Mouse (Mus musculus) G1E-ER4 (cell line): Measurements from ENCODE around the gene Sfpq. TPM values are rescaled to one million over a fixed set of nuclear protein-coding genes. Genes with fewer than 3 reads are reported as not detected.

ENCODE experiments used
- GATA1 ChIP-seq: IDR thresholded peaks from one replicate; pipeline ENCODE4 v1.8.0; 2012; ENCODE audit warnings: low read length, inconsistent platforms
- polyA plus RNA-seq: library from polyadenylated mRNA; stranded (reverse); fragments of >175 nt; gene quantifications from 2 replicates; pipeline ENCODE4 v1.2.3, GENCODE M21; 2012

The Sfpq gene
- polyA plus RNA-seq = 333 and 439 TPM in 2 replicates

DNA sequence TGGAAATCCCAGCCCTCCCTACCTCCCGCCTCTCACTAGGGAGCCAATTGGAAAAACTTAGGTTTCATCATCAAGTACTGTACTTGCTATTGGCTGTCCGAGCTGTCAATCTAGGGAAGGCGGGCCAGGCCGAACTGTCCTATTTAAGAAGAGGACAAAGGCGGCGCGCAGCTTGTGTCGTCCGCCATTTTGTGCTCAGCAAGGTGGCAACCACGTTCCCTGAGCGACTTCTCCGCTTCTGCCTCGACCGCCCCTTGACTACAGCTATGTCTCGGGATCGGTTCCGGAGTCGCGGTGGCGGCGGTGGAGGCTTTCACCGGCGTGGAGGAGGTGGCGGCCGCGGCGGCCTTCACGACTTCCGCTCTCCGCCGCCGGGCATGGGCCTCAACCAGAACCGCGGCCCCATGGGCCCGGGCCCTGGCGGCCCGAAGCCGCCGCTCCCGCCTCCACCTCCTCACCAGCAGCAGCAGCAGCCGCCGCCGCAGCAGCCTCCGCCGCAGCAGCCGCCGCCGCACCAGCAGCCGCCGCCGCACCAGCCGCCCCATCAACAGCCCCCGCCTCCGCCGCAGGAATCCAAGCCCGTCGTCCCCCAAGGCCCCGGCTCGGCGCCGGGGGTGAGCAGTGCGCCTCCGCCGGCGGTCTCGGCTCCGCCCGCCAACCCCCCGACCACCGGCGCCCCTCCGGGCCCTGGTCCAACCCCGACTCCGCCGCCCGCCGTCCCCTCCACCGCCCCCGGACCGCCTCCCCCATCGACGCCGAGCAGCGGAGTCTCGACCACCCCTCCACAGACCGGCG, at the start of gene Sfpq:
Gene Sfpq, plus strand, starts transcription at position 174 of the 795 bp plus-strand sequence.
- TF ChIP-seq GATA1 = no peak

DNA sequence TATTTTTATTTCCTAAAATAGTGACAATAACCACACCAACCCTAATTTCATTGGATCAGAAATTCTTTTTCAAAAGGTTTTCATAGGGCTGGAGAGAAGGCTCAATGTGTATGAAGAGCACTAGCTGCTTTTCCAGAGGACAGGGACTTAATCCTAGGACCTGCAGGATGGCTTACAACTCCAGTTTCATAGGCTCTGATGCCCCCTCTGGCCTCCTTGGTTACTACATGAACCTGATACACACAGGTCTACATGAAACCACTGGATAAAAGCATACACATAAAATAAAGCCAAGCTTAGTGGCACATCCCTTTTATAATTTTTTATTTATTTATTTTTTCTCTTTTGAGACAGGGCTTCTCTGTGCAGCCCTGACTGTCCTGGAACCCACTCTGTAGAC, 43.7 kb upstream of the Sfpq start:
- no peak for TF ChIP-seq GATA1

DNA sequence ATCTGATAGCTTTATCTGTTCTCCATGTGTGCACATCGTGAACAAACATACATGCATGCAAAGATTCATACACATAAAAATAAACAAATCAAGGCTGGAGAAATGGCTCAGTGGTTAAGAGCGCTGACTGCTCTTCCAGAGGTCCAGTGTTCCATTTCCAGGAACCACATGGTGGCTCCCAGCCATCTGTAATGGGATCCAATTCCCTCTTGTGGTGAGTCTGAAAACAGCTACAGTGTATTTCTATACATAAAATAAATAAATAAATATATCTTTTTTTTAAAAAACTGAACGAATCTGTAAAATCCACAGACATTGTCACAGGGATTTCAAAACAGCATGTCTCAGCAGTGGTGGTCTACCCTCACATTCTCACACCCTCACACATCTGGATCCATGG, 42.4 kb upstream of the Sfpq start:
- no peak for TF ChIP-seq GATA1

DNA sequence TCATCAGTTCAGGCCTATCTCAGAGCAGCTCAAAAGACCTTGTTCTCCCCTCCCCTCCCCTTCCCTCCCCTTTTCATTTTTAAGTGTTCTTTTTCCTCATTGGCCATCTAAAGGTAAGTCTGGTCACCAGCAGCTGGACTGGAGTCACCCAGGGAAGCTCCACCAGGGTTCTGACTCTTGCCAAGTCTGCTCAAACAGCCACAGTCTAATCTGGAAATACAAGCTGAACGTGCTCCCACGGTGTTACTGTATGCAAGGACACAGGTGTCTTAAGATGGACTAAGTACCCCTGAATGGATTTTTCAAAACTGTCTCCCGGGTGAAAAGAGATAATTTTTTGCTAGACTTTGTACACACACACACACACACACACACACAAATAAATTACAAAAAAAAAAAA, 37.8 kb upstream of the Sfpq start:
- no peak for TF ChIP-seq GATA1

DNA sequence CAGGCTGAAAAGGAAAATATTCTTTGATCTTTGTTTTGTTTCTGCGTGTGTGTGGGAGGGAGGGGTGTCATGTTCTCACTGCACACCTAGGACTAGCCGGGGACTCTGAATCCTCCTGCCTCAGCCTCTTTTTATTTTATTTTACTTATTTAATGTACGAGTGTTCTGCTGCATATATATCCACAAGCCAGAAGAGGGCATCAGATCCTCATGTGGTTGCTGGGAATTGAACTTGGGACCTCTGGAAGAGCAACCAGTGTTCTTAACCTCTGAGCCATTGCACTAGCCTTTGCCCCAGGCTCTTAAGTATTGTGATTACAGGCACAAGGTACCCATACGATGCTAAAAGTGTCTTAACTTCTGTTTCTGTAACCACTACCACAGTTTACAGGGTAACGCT, 34.4 kb upstream of the Sfpq start:
- no peak for TF ChIP-seq GATA1

DNA sequence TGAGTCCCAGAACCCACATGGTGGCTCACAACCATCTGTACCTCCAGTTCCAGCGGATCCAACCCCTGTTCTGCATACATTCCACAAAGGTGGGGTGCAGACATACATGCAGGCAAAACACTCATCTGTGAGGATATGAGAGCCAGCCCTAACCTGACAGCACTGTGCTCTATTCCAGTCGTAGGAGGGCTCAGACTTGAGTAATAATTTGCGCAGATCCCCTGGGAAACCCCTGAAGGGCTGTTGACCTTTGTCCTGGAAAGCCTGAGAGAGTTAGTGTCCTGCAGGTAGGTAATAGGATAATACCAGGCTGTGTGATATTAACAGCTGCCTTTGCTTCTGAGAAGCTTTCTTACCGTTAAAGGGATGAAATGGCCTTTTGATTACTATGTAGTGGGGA, 32.6 kb upstream of the Sfpq start:
- TF ChIP-seq GATA1 = no peak

DNA sequence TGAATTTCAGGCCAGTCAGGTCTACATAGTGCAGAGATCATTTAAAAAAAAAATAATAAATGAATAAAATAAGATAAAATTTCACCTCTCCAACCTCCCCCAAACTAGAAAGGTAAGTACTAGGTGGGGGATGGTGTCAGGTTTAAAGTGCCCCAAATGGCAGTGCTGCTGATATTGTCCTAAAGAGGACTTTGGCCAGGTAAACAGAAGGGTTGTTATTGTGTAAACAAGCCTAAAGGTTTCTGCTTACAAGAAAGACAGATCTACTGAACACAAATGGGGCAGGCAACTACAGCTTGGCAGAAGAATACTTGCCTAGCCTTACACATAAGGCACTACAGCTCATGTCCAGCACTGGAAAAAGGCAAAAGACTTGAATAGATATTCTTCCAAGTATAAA, 30.6 kb upstream of the Sfpq start:
- no peak for TF ChIP-seq GATA1

DNA sequence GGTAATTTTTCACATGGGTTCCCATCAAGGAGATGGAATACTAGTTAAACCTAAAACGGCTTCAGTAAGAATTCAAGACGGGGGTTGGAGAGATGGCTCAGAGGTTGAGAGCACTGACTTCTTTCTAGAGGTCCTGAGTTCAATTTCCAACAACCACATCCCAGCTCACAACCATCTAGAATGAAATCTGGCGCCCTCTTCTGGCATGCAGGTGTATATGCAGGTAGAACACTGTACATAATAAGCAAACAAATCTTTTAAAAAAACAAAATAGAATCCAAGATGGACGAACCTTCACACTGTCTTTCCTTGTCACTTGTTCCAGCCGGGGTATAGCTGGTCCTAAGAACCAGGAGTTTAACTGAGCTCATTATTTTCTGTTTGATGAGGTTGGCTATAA, 28.8 kb upstream of the Sfpq start:
- no peak for TF ChIP-seq GATA1

DNA sequence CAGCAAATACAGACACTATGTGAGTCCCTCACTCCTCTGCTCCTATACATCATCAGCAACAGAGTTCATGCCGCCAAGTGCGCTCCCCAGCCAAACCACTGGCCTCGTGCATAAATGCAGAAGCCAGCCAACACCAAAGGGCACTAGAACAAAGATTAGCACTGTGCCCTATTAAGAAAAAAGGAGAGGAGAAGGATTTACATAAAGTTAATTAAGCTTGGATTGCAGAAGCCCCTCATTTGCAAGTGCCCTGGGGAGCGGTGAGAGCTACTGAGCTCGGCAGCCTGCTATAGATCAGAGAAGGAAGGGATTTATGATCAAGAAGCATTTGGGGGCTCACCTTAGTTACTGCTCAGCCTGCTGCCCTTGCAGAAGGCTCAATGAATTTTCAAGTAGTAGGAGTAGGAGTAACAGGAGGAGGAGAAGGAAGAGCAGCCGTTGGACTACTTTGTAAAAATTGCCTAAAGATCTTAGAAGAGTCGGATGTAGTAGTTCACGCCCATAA, 20.5 kb upstream of the Sfpq start:
- TF ChIP-seq GATA1 = no peak

DNA sequence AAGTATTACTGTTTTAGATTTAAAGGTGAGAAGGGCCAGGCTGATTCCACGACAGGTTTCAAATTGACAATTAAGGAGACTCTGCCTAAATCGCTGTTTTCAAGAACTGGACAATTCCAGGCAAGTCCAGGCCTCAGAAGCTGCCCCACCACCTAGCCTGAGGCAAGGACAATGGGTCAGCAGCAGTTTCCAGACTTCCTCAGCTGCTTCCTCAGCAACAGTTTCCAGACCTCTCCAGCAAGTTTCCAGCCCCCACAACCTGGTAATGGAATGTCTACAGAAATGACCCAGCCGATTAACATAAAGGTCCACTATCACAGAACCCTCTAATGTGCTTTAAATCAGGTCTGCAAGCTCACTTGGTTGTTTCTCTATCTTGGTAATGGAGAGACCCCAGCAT, 16.7 kb upstream of the Sfpq start:
- no peak for TF ChIP-seq GATA1

DNA sequence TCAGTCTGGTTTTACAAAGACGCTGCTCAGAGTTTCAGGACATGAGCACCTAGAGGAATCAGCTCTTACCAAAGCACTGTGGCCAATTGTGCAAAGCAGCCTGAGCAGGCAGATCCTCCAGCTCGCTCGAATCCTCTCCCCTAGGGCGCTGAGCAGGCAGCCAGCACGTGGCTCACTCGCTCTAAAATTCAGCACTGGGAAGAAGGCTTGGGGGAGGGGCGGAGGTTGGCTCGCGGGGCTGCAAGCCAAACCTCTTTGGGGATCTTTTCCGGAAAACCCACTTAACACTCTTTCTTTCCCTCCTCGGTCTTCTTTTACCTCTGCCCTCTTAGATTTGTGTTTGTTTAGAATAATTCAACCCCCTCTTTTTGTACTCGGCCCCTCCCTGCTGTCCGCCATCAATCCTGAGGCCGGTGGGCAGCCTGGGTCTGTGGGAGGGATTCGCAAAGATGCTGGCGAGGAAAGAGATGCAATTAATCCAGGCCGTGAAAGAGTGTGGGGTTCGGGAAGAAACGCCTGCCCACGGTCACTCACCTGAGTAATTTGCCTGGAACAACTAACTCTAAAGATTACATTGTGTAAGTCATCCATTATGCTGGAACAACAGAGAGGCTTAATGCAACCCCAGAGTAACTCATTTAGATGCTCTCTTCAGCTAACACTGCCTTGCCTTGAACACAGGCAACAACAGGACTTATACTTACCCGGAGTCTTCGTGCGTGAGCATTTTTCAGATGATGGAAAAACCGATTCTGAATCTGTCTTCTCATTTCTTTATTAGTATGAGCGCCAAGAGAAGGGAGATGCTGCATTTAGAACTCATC, 15.8 kb upstream of the Sfpq start:
- TF ChIP-seq GATA1 = no peak

DNA sequence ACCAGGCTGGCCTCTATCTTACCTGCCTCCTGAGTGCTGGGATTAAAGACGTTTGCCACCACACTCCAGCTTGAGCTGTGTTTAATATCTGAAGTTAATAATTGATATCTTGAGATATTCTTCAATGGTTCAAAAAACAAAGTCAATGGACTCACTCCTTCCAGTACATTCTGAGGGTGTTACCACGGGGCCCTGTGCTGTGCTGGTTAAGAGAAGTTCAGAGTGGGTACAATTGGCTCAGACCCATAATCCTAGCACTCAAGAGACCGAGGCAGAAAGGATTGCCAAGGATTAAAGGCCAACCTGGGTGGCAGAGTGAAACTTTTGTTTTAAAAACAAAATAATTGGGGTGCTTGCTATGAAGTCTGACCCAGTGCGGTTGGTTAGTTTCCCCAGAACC, 4.8 kb upstream of the Sfpq start:
- TF ChIP-seq GATA1 = no peak

DNA sequence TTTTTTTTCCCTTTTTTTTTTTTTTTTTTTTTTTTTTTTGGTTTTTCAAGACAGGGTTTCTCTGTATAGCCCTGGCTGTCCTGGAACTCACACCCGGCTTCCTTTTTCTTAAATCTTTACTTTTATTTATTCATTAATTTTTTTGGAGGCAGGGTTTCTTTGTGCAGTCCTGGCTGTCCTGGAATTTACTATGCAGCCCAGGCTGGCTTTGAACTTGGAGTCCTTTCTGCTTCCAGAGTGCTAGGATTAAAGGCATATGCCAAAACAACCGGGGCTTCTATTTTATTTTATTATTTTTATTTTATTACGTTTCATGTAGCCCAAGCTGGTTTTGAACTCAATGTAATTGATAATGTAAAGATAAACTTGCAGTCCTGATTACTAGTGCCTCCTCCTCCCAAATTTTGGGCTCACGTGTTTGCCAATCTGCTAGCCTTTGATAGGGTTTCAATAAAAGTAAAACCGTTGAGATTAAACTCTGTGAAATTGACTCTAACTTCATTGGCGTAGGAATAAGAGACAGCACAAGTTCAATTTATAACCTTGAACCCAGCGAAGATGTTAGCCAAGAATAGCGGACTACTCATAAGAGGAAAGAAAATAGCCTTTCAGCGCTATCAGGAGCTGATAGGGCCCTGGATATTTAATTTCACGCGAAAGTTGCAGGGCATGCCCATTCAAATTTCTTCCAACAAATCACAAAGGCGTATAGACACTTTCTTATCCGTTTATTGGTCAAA, 543 bp upstream of the Sfpq start:
- TF ChIP-seq GATA1 = peak; percentile 22

DNA sequence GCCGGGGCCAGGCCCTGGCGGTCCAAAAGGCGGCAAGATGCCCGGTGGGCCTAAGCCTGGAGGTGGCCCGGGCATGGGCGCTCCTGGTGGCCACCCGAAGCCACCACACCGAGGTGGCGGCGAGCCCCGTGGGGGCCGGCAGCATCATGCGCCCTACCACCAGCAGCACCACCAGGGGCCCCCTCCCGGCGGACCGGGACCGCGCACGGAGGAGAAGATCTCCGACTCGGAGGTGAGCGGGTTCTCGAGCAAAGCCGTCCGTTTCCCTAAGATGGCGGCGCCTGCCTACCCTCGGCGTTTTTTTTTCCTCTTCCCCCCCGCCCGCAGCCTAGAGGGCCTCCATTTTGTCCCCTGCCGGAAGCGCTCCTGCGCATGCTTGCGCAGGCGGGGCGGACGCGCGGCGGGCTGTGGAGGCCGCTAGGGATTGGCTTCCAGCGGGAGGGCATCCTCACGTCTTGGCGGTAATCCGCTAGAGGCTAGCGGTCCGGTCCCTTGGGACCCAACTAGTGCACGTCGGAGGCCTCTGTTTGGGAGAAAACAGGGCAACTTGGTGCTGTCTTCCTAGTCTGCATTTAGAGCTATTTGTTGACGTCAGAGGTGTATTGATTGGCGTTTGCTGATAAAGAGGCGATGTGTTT, 984 bp downstream of the Sfpq start:
- no peak for TF ChIP-seq GATA1

DNA sequence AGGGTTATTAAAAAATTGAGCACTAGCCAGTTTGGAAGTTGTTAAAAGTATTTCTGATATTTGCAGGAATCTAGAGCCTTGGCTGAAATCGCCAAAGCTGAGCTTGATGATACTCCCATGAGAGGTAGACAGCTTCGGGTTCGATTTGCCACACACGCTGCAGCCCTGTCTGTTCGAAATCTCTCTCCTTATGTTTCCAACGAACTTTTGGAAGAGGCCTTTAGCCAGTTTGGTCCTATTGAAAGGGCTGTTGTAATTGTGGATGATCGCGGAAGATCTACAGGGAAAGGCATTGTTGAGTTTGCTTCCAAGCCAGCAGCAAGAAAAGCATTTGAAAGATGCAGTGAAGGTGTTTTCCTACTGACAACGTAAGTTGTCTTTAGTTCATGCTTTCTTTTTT, 2.1 kb downstream of the Sfpq start:
- no peak for TF ChIP-seq GATA1
